Mouse (Mus musculus): ENCODE data around the gene Gramd1b.

GRCm38 (mm10) chr9:40268748-40269102, 262.5 kb downstream of the Gramd1b start:
- no peak for TF ChIP-seq CTCF (IDR thresholded peaks at IDR 0.05; ENCODE audit: insufficient read depth, low read depth, low read length)
- TF ChIP-seq POLR2A (IDR thresholded peaks at IDR 0.05; ENCODE audit: insufficient read depth, low read depth, low read length), result no peak
